8 mouse cellular contexts compared by ENCODE assay signal in genomic region chr10:21295759-21296621, GRCm38 (mm10). TPM values are rescaled to one million over a fixed set of nuclear protein-coding genes. Genes with fewer than 3 reads are reported as not detected.
DNase-seq lines count a peak whose midpoint lies in the region; ATAC-seq and TF ChIP-seq lines count a peak whose summit lies in the region.

Hbs1l (plus strand) TSS chr10:21295979.

- peak in 1 of 2 experiments; percentile 34; a peak in 1 of 4 replicates for TF ChIP-seq EP300 in MEL (IDR thresholded peaks at IDR 0.05; ENCODE audit: low read depth in 1 of 2, low read length in 2 of 2)

- no peaks in the 10 kb centered on the region for H3K9me3 ChIP-seq in MEL (replicated peaks; ENCODE audit: insufficient read depth, low read length)
- no peaks in the 10 kb centered on the region for H3K9me3 ChIP-seq in forebrain, postnatal 0 days (ENCODE audit: low read length)
- no peaks in the 10 kb centered on the region for H3K9me3 ChIP-seq in lung, embryonic 15.5 days

- H3K9ac ChIP-seq in MEL (ENCODE audit: control insufficient read depth, low read depth, low read length, poor library complexity, severe bottlenecking), result peak within 1 kb of the TSS; percentile 82
- peak within 1 kb of the TSS; percentile 90 for H3K9ac ChIP-seq in forebrain, postnatal 0 days
- H3K9ac ChIP-seq in lung, embryonic 15.5 days, result peak within 1 kb of the TSS; percentile 86

- under 1% methylated on average over 81 of the region's 81 CpGs for WGBS in cerebellum, adult 2 months
- 2% methylated on average over 77 of the region's 81 CpGs for WGBS in forebrain, postnatal 0 days
- under 1% methylated on average over 77 of the region's 81 CpGs for WGBS in lung, embryonic 15.5 days

- peak; percentile 98 for DNase-seq in MEL (ENCODE audit: low read depth, low spot score)
- DNase-seq in cerebellum, adult 2 months, result peak; percentile 94 to 96
- peak; percentile 97 for DNase-seq in forebrain, postnatal 0 days
- DNase-seq in heart, postnatal 4 days, result peak; percentile 93
- DNase-seq in layer of hippocampus, adult 8-10 months (ENCODE audit: low spot score in 2 of 2), result peak; percentile 82 to 89
- peak; percentile 88 for DNase-seq in ovary, adult 18-20 months (ENCODE audit: low spot score)
- peak; percentile 98 for DNase-seq in thymus, postnatal 0 days (ENCODE audit: low spot score)

- TF ChIP-seq RAD21 in MEL (IDR thresholded peaks at IDR 0.05; ENCODE audit: low read depth, low read length), result no peak

- peak; percentile 52 to 70; a peak in 2 of 4 replicates for TF ChIP-seq POLR2A in MEL (IDR thresholded peaks at IDR 0.05; ENCODE audit: control insufficient read depth in 1 of 2, insufficient read depth in 1 of 2, low read depth in 1 of 2, low read length in 2 of 2, poor library complexity in 1 of 2)
- TF ChIP-seq POLR2A in cerebellum, adult 2 months (IDR thresholded peaks at IDR 0.05; ENCODE audit: borderline replicate concordance, insufficient read depth, low read length), result peak; percentile 65; the same call in 1 of the 2 replicates

- H3K4me1 ChIP-seq in MEL (ENCODE audit: control insufficient read depth in 1 of 2, insufficient read depth in 2 of 2, low read length in 2 of 2), result peaks cover 7 to 18% of the 10 kb centered on the region in 2 experiments
- H3K4me1 ChIP-seq in cerebellum, adult 2 months (ENCODE audit: control insufficient read depth, insufficient read depth, low read length), result no peaks in the 10 kb centered on the region; the same call in 1 of the 2 replicates
- peaks cover 10% of the 10 kb centered on the region; the same call in 1 of the 2 replicates for H3K4me1 ChIP-seq in forebrain, postnatal 0 days (ENCODE audit: insufficient read depth)
- peaks cover 14% of the 10 kb centered on the region for H3K4me1 ChIP-seq in lung, embryonic 15.5 days

- H3K4me2 ChIP-seq in forebrain, postnatal 0 days (ENCODE audit: low read depth), result peak within 1 kb of the TSS; percentile 70
- H3K4me2 ChIP-seq in lung, embryonic 15.5 days, result peak within 1 kb of the TSS; percentile 66

- H3K27ac ChIP-seq in MEL (ENCODE audit: control insufficient read depth, low read depth, low read length), result peak within 1 kb of the TSS; percentile 68
- H3K27ac ChIP-seq in cerebellum, adult 2 months (ENCODE audit: insufficient read depth, low read length), result peak within 1 kb of the TSS; percentile 19
- H3K27ac ChIP-seq in forebrain, postnatal 0 days (ENCODE audit: low read depth, low read length), result peak within 1 kb of the TSS; percentile 82
- H3K27ac ChIP-seq in lung, embryonic 15.5 days, result peak within 1 kb of the TSS; percentile 72

- peak within 1 kb of the TSS; percentile 75 to 95 for H3K4me3 ChIP-seq in MEL (ENCODE audit: control insufficient read depth in 1 of 2, insufficient read depth in 1 of 2, low read depth in 2 of 2, low read length in 2 of 2)
- H3K4me3 ChIP-seq in cerebellum, adult 2 months (replicated peaks; ENCODE audit: insufficient read depth, low read depth, low read length), result peak within 1 kb of the TSS; percentile 83
- H3K4me3 ChIP-seq in forebrain, postnatal 0 days (ENCODE audit: low read depth, low read length), result peak within 1 kb of the TSS; percentile 91
- peak within 1 kb of the TSS; percentile 91 for H3K4me3 ChIP-seq in lung, embryonic 15.5 days

- peak; percentile 99 for ATAC-seq in forebrain, postnatal 0 days
- peak; percentile 97 for ATAC-seq in lung, embryonic 15.5 days (ENCODE audit: borderline replicate concordance, extremely low read depth, low FRiP score, low TSS enrichment)

- H3K27me3 ChIP-seq in MEL (ENCODE audit: control insufficient read depth in 1 of 2, insufficient read depth in 2 of 2, low read length in 2 of 2), result no peaks in the 10 kb centered on the region
- no peaks in the 10 kb centered on the region for H3K27me3 ChIP-seq in cerebellum, adult 2 months (ENCODE audit: control insufficient read depth, insufficient read depth, low read length)
- no peaks in the 10 kb centered on the region for H3K27me3 ChIP-seq in forebrain, postnatal 0 days (ENCODE audit: insufficient read depth, low read length)
- no peaks in the 10 kb centered on the region for H3K27me3 ChIP-seq in lung, embryonic 15.5 days

- H3K79me2 ChIP-seq in MEL (ENCODE audit: control insufficient read depth, insufficient read depth, low read length, poor library complexity), result peaks cover 31% of the 10 kb centered on the region

- no peak for TF ChIP-seq CTCF in MEL (IDR thresholded peaks at IDR 0.05 in 2 of 3, conservative IDR thresholded peaks at IDR 0.05 in 1 of 3; ENCODE audit: control insufficient read depth in 1 of 3, insufficient read depth in 1 of 3, low read depth in 2 of 3, low read length in 3 of 3, poor library complexity in 1 of 3, severe bottlenecking in 1 of 3)
- TF ChIP-seq CTCF in cerebellum, adult 2 months (IDR thresholded peaks at IDR 0.05; ENCODE audit: borderline replicate concordance, insufficient read depth, low read depth, low read length), result no peak
- no peak for TF ChIP-seq CTCF in forebrain, postnatal 0 days (IDR thresholded peaks at IDR 0.05; ENCODE audit: low read depth)

- H3K36me3 ChIP-seq in MEL (ENCODE audit: control insufficient read depth in 1 of 2, insufficient read depth in 2 of 2, low read length in 2 of 2), result peaks cover 14 to 26% of the 10 kb centered on the region in 2 experiments
- H3K36me3 ChIP-seq in forebrain, postnatal 0 days (ENCODE audit: insufficient read depth), result peaks cover 9% of the 10 kb centered on the region
- peaks cover 15% of the 10 kb centered on the region for H3K36me3 ChIP-seq in lung, embryonic 15.5 days

TF ChIP-seq in MEL, 35 proteins besides CTCF, POLR2A, EP300 and RAD21:
- TF ChIP-seq MAFK (IDR thresholded peaks at IDR 0.05; ENCODE audit: borderline replicate concordance, low read depth, low read length) (0 out of 2 replicates have a peak, but pooled peaks have one; percentile 12), KAT2A (conservative IDR thresholded peaks at IDR 0.05; ENCODE audit: low read depth, low read length) (peak; percentile 82), SIN3A (IDR thresholded peaks at IDR 0.05; ENCODE audit: low read length) (peak; percentile 92), MXI1 (IDR thresholded peaks at IDR 0.05; ENCODE audit: low read depth, low read length) (peak; percentile 85), CHD2 (IDR thresholded peaks at IDR 0.05; ENCODE audit: low read length) (no peak), POLR2AphosphoS2 (IDR thresholded peaks at IDR 0.05; ENCODE audit: low read length) (no peak; the same call in 1 of the 2 replicates), USF1 (IDR thresholded peaks at IDR 0.05; ENCODE audit: low read depth, low read length) (0 out of 2 replicates have a peak, but pooled peaks have one; percentile 18), ETS1 (IDR thresholded peaks at IDR 0.05; ENCODE audit: low read depth, low read length) (peak; percentile 30; the same call in 1 of the 2 replicates), ELF1 (IDR thresholded peaks at IDR 0.05; ENCODE audit: low read depth, low read length) (peak; percentile 91), MAX (IDR thresholded peaks at IDR 0.05; ENCODE audit: low read length) (peak; percentile 72), BHLHE40 (IDR thresholded peaks at IDR 0.05; ENCODE audit: borderline replicate concordance, low read depth, low read length) (0 out of 2 replicates have a peak, but pooled peaks have one; percentile 17), RCOR1 (IDR thresholded peaks at IDR 0.05; ENCODE audit: low read depth, low read length) (peak; percentile 29; the same call in 1 of the 2 replicates), ZNF384 (IDR thresholded peaks at IDR 0.05; ENCODE audit: low read depth, low read length) (no peak), HCFC1 (IDR thresholded peaks at IDR 0.05; ENCODE audit: low read depth, low read length) (peak; percentile 90), ZKSCAN1 (IDR thresholded peaks at IDR 0.05; ENCODE audit: low read depth, low read length) (no peak), NRF1 (IDR thresholded peaks at IDR 0.05; ENCODE audit: insufficient read depth, low read depth, low read length, poor library complexity, severe bottlenecking) (peak; percentile 80), ZMIZ1 (IDR thresholded peaks at IDR 0.05; ENCODE audit: low read depth, low read length) (peak; percentile 58; the same call in 1 of the 2 replicates), JUND (IDR thresholded peaks at IDR 0.05; ENCODE audit: low read depth, low read length) (no peak), MYC (IDR thresholded peaks at IDR 0.05; ENCODE audit: low read depth, low read length) (peak; percentile 17; the same call in 1 of the 2 replicates), TBP (IDR thresholded peaks at IDR 0.05; ENCODE audit: low read depth, low read length) (peak; percentile 42; the same call in 1 of the 2 replicates), SMC3 (IDR thresholded peaks at IDR 0.05; ENCODE audit: low read depth, low read length) (peak; percentile 7), NELFE (IDR thresholded peaks at IDR 0.05; ENCODE audit: low read depth, low read length) (peak; percentile 68), MAZ (IDR thresholded peaks at IDR 0.05; ENCODE audit: low read depth, low read length) (peak; percentile 90), TCF12 (IDR thresholded peaks at IDR 0.05; ENCODE audit: low read depth, low read length) (peak; percentile 66)

RNA-seq across cellular contexts. Expression of gene Hbs1l, which starts in this region (rescaled TPM):
- total RNA-seq in MEL (2012; rRNA removed), result 115 and 133 TPM in 2 replicates
- 100 to 1,000 TPM in 1 of 2 experiments, not detected in 1; 103 TPM for polyA plus RNA-seq in MEL (2012; ENCODE audit: insufficient read depth in 1 of 2, insufficient read length in 2 of 2, low read depth in 1 of 2, low replicate concordance in 2 of 2, missing spikeins in 1 of 2)
- polyA plus RNA-seq in cerebellum, adult 2 months (2012; rRNA removed), result 43.7 and 49.9 TPM in 2 replicates
- total RNA-seq in forebrain, postnatal 0 days (2014; rRNA removed), result 98.0 and 108 TPM in 2 replicates
- polyA plus RNA-seq in forebrain, postnatal 0 days (2015; fragmentation: Nextera tagmentation; extraction: Ambion mirVana), result 73.7 and 81.8 TPM in 2 replicates
- 10 to 100 TPM; 59.5 to 62.4 TPM for total RNA-seq in heart, postnatal 4 days (2021)
- 10 to 100 TPM; 53.7 to 72.2 (median 64.1) TPM for total RNA-seq in layer of hippocampus, adult 8-10 months (2022)
- 78.3 and 79.4 TPM in 2 replicates for polyA plus RNA-seq in lung, embryonic 15.5 days (2015; fragmentation: Nextera tagmentation; extraction: Ambion mirVana)
- polyA plus RNA-seq in thymus, postnatal 0 days (2015; fragmentation: Nextera tagmentation; extraction: Ambion mirVana), result 81.6 and 83.6 TPM in 2 replicates

Comparison
In these comparisons a context has a peak if more than half of its experiments do, and no peak if none do; other contexts are left out.
1. Peak in every context shown above with its lines: DNase-seq, ATAC-seq, H3K4me3 ChIP-seq and H3K27ac ChIP-seq.
2. H3K27ac ChIP-seq: peak in every context shown above with its lines; median percentile 82 in forebrain, postnatal 0 days; 72 in lung, embryonic 15.5 days; 68 in MEL; 19 in cerebellum, adult 2 months.